In the genomic region with DNA sequence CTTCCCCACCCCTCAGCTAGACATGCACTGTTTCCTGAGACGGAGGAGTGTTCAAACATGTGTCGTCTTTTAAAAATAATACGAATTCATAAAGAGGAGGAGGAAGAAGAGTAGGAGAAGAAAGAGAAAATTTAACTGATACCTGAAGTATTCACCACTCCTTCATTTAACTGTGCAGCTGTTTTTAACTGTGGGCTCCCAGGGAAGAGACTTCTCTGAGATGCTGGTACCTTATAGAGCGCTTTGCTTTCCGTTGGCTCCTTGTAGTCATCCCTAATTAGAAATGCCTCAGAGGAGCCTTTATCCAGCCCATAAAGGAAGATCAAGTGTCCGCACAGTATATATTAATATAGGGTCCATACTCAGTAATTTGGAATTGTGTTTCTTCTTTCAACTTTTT, we compare ENCODE assay signal across 23 mouse cellular contexts. TPM values are rescaled to one million over a fixed set of nuclear protein-coding genes. Genes with fewer than 3 reads are reported as not detected.
DNase-seq lines count a peak whose midpoint lies in the region; ATAC-seq and TF ChIP-seq lines count a peak whose summit lies in the region.
"Had no signal": no experiment of that assay in that cellular context is flagged by ENCODE, and none has a peak within 500 bp of the region (broad histone marks: within the 10 kb centered on the region; RNA-seq: fewer than 3 reads in every experiment).

No protein-coding gene starts in this region.

- no peak overlapping the region for H3K27ac ChIP-seq in hindbrain, embryonic 11.5 days (ENCODE audit: low read depth, low read length)
- H3K27ac ChIP-seq in hindbrain, embryonic 12.5 days = no peak overlapping the region
- H3K27ac ChIP-seq in midbrain, embryonic 11.5 days (ENCODE audit: low read depth, low read length) = no peak overlapping the region
- no peak overlapping the region for H3K27ac ChIP-seq in midbrain, embryonic 16.5 days (ENCODE audit: low read length)
- H3K27ac ChIP-seq in hindbrain, postnatal 0 days = peak overlapping the region; percentile 91
- H3K27ac ChIP-seq: heart, embryonic 13.5 days; intestine, embryonic 15.5 days had no signal

- no peak for ATAC-seq in hindbrain, embryonic 11.5 days (ENCODE audit: low FRiP score)
- ATAC-seq in hindbrain, embryonic 12.5 days (ENCODE audit: low FRiP score) = no peak
- no peak for ATAC-seq in midbrain, embryonic 11.5 days (ENCODE audit: low FRiP score)
- no peak for ATAC-seq in midbrain, embryonic 16.5 days
- ATAC-seq in hindbrain, postnatal 0 days = no peak

- 62% methylated on average over 6 of the region's 6 CpGs for WGBS in hindbrain, embryonic 11.5 days
- 69% methylated on average over 6 of the region's 6 CpGs for WGBS in hindbrain, embryonic 12.5 days
- 63% methylated on average over 6 of the region's 6 CpGs for WGBS in midbrain, embryonic 11.5 days
- 63% methylated on average over 6 of the region's 6 CpGs for WGBS in midbrain, embryonic 16.5 days
- 59% methylated on average over 6 of the region's 6 CpGs for WGBS in hindbrain, postnatal 0 days

- no peak for TF ChIP-seq CTCF in hindbrain, postnatal 0 days (IDR thresholded peaks at IDR 0.05; ENCODE audit: low read depth)

- H3K4me2 ChIP-seq in hindbrain, embryonic 11.5 days (replicated peaks; ENCODE audit: low read depth, low read length) = no peak overlapping the region
- no peak overlapping the region for H3K4me2 ChIP-seq in hindbrain, embryonic 12.5 days (replicated peaks)
- no peak overlapping the region for H3K4me2 ChIP-seq in midbrain, embryonic 11.5 days
- no peak overlapping the region for H3K4me2 ChIP-seq in midbrain, embryonic 16.5 days (ENCODE audit: low read length)
- peak overlapping the region; percentile 61 for H3K4me2 ChIP-seq in hindbrain, postnatal 0 days (ENCODE audit: low read depth, low read length)

- no peaks in the 10 kb centered on the region for H3K4me1 ChIP-seq in hindbrain, embryonic 11.5 days (replicated peaks; ENCODE audit: control insufficient read depth, insufficient read depth, low read length)
- peaks cover 6% of the 10 kb centered on the region; the same call in 1 of the 2 replicates for H3K4me1 ChIP-seq in hindbrain, embryonic 12.5 days
- H3K4me1 ChIP-seq in midbrain, embryonic 11.5 days (ENCODE audit: control insufficient read depth, insufficient read depth, low read length) = peaks cover 5% of the 10 kb centered on the region
- H3K4me1 ChIP-seq in midbrain, embryonic 16.5 days (ENCODE audit: control insufficient read depth, insufficient read depth, low read length) = no peaks in the 10 kb centered on the region
- H3K4me1 ChIP-seq in hindbrain, postnatal 0 days (ENCODE audit: insufficient read depth, low read length) = no peaks in the 10 kb centered on the region

- no peaks in the 10 kb centered on the region for H3K9me3 ChIP-seq in hindbrain, embryonic 11.5 days (ENCODE audit: control insufficient read depth, low read length)
- peaks cover 4% of the 10 kb centered on the region; the same call in 1 of the 2 replicates for H3K9me3 ChIP-seq in hindbrain, embryonic 12.5 days (replicated peaks)
- H3K9me3 ChIP-seq in midbrain, embryonic 11.5 days (ENCODE audit: control insufficient read depth, low read length) = no peaks in the 10 kb centered on the region
- peaks cover 3% of the 10 kb centered on the region; the same call in 1 of the 2 replicates for H3K9me3 ChIP-seq in midbrain, embryonic 16.5 days (replicated peaks; ENCODE audit: control insufficient read depth, low read length, poor library complexity, severe bottlenecking)
- H3K9me3 ChIP-seq in hindbrain, postnatal 0 days (ENCODE audit: low read length) = peaks cover 2% of the 10 kb centered on the region; the same call in 1 of the 2 replicates
- H3K9me3 ChIP-seq: embryonic facial prominence, embryonic 10.5 days; intestine, embryonic 15.5 days had no signal

- H3K36me3 ChIP-seq in hindbrain, embryonic 11.5 days (ENCODE audit: control insufficient read depth, insufficient read depth, low read length) = no peaks in the 10 kb centered on the region
- no peaks in the 10 kb centered on the region for H3K36me3 ChIP-seq in hindbrain, embryonic 12.5 days
- no peaks in the 10 kb centered on the region for H3K36me3 ChIP-seq in midbrain, embryonic 11.5 days (ENCODE audit: control insufficient read depth, insufficient read depth, low read length)
- H3K36me3 ChIP-seq in midbrain, embryonic 16.5 days (ENCODE audit: control insufficient read depth, insufficient read depth, low read length) = no peaks in the 10 kb centered on the region
- no peaks in the 10 kb centered on the region for H3K36me3 ChIP-seq in hindbrain, postnatal 0 days (ENCODE audit: insufficient read depth, low read length)
- H3K36me3 ChIP-seq: embryonic facial prominence, embryonic 10.5 days; G1E; heart, embryonic 13.5 days; intestine, embryonic 15.5 days had no signal

- H3K4me3 ChIP-seq in hindbrain, embryonic 11.5 days (ENCODE audit: low read depth, low read length) = no peak overlapping the region
- no peak overlapping the region for H3K4me3 ChIP-seq in hindbrain, embryonic 12.5 days
- no peak overlapping the region for H3K4me3 ChIP-seq in midbrain, embryonic 11.5 days (ENCODE audit: low read depth, low read length)
- H3K4me3 ChIP-seq in midbrain, embryonic 16.5 days (ENCODE audit: low read depth, low read length) = no peak overlapping the region
- H3K4me3 ChIP-seq in hindbrain, postnatal 0 days (ENCODE audit: low read length) = peak overlapping the region; percentile 37; the same call in 1 of the 2 replicates

- H3K27me3 ChIP-seq in hindbrain, embryonic 11.5 days (ENCODE audit: control insufficient read depth, insufficient read depth, low read length) = peaks cover 23% of the 10 kb centered on the region
- peaks cover 47% of the 10 kb centered on the region for H3K27me3 ChIP-seq in hindbrain, embryonic 12.5 days
- H3K27me3 ChIP-seq in midbrain, embryonic 11.5 days (ENCODE audit: control insufficient read depth, insufficient read depth, low read length) = peaks cover 27% of the 10 kb centered on the region
- peaks cover 24% of the 10 kb centered on the region for H3K27me3 ChIP-seq in midbrain, embryonic 16.5 days (ENCODE audit: control insufficient read depth, insufficient read depth, low read depth, low read length)
- H3K27me3 ChIP-seq in hindbrain, postnatal 0 days (ENCODE audit: insufficient read depth, low read length) = peaks cover 13% of the 10 kb centered on the region; the same call in 1 of the 2 replicates

- H3K9ac ChIP-seq in hindbrain, embryonic 11.5 days (ENCODE audit: low read depth, low read length) = no peak overlapping the region
- H3K9ac ChIP-seq in hindbrain, embryonic 12.5 days = no peak overlapping the region
- no peak overlapping the region for H3K9ac ChIP-seq in midbrain, embryonic 11.5 days (ENCODE audit: low read length)
- no peak overlapping the region for H3K9ac ChIP-seq in midbrain, embryonic 16.5 days (ENCODE audit: low read depth, low read length)
- H3K9ac ChIP-seq in hindbrain, postnatal 0 days (replicated peaks; ENCODE audit: low read length) = peak overlapping the region; percentile 58; the same call in 1 of the 2 replicates
- H3K9ac ChIP-seq: heart, embryonic 13.5 days; intestine, embryonic 15.5 days had no signal

- peak; percentile 13 for DNase-seq in cerebellum, adult 9-11 months
- no peak for DNase-seq in cerebellum, postnatal 36 days
- peak; percentile 13 for DNase-seq in hindbrain, embryonic 11.5 days (ENCODE audit: low spot score)
- peak; percentile 91 for DNase-seq in midbrain, embryonic 11.5 days (ENCODE audit: low spot score, missing footprints)
- no peak for DNase-seq in hindbrain, postnatal 0 days (ENCODE audit: low spot score)
- no peak for DNase-seq in left cerebral cortex, adult 11 months (ENCODE audit: low spot score)
- DNase-seq: adrenal gland, postnatal 14 days; gastrocnemius, postnatal 14 days; kidney, adult 18-20 months had no signal

RNA-seq across cellular contexts. Expression of a gene that starts 1.1 kb away (rescaled TPM):
- polyA plus RNA-seq in hindbrain, embryonic 11.5 days (2014; fragmentation: Nextera tagmentation; extraction: Ambion mirVana) = 0.35 and 0.76 TPM in 2 replicates
- 0.55 and 0.58 TPM in 2 replicates for polyA plus RNA-seq in hindbrain, embryonic 12.5 days (2016; fragmentation: Nextera tagmentation; extraction: Ambion mirVana)
- polyA plus RNA-seq in midbrain, embryonic 11.5 days (2014; fragmentation: Nextera tagmentation; extraction: Ambion mirVana) = 0.41 and 0.45 TPM in 2 replicates
- 0.19 and 0.93 TPM in 2 replicates for polyA plus RNA-seq in midbrain, embryonic 16.5 days (2015; fragmentation: Nextera tagmentation; extraction: Ambion mirVana)
- total RNA-seq in hindbrain, postnatal 0 days (2014; rRNA removed) = 0.93 and 4.7 TPM in 2 replicates
- polyA plus RNA-seq in hindbrain, postnatal 0 days (2015; fragmentation: Nextera tagmentation; extraction: Ambion mirVana) = 1.2 and 1.4 TPM in 2 replicates
- total RNA-seq: adrenal gland, postnatal 14 days; gastrocnemius, adult 18-20 months; gastrocnemius, postnatal 14 days; heart, adult 8-10 months; hematopoietic stem cell, adult 5-6 weeks had no signal
- polyA plus RNA-seq: CD4-positive, CD25-positive, alpha-beta regulatory T cell, adult 4 months; cortical plate, adult 2 months; G1E; gonadal fat pad, adult 2 months; heart, postnatal 0 days; intestine, embryonic 15.5 days had no signal

RNA-seq across cellular contexts. Expression of a gene that starts 16.3 kb away (rescaled TPM):
- 9.5 and 11.2 TPM in 2 replicates for polyA plus RNA-seq in hindbrain, embryonic 11.5 days (2014; fragmentation: Nextera tagmentation; extraction: Ambion mirVana)
- polyA plus RNA-seq in hindbrain, embryonic 12.5 days (2016; fragmentation: Nextera tagmentation; extraction: Ambion mirVana) = 18.3 TPM in 2 replicates
- 5.8 and 6.3 TPM in 2 replicates for polyA plus RNA-seq in midbrain, embryonic 11.5 days (2014; fragmentation: Nextera tagmentation; extraction: Ambion mirVana)
- polyA plus RNA-seq in midbrain, embryonic 16.5 days (2015; fragmentation: Nextera tagmentation; extraction: Ambion mirVana) = 6.3 and 15.2 TPM in 2 replicates
- 234 TPM in 2 replicates for total RNA-seq in hindbrain, postnatal 0 days (2014; rRNA removed)
- 35.9 and 40.2 TPM in 2 replicates for polyA plus RNA-seq in hindbrain, postnatal 0 days (2015; fragmentation: Nextera tagmentation; extraction: Ambion mirVana)
- total RNA-seq: adrenal gland, postnatal 14 days; gastrocnemius, adult 18-20 months; gastrocnemius, postnatal 14 days; hematopoietic stem cell, adult 5-6 weeks had no signal
- polyA plus RNA-seq: CD4-positive, CD25-positive, alpha-beta regulatory T cell, adult 4 months; G1E; heart, embryonic 13.5 days; heart, postnatal 0 days; intestine, embryonic 15.5 days had no signal

RNA-seq across cellular contexts. Expression of a gene that starts 26.0 kb away (rescaled TPM):
- 19.1 and 20.1 TPM in 2 replicates for polyA plus RNA-seq in hindbrain, embryonic 11.5 days (2014; fragmentation: Nextera tagmentation; extraction: Ambion mirVana)
- 18.1 and 25.0 TPM in 2 replicates for polyA plus RNA-seq in hindbrain, embryonic 12.5 days (2016; fragmentation: Nextera tagmentation; extraction: Ambion mirVana)
- polyA plus RNA-seq in midbrain, embryonic 11.5 days (2014; fragmentation: Nextera tagmentation; extraction: Ambion mirVana) = 14.6 and 15.8 TPM in 2 replicates
- 9.5 and 29.0 TPM in 2 replicates for polyA plus RNA-seq in midbrain, embryonic 16.5 days (2015; fragmentation: Nextera tagmentation; extraction: Ambion mirVana)
- total RNA-seq in hindbrain, postnatal 0 days (2014; rRNA removed) = 46.2 and 51.3 TPM in 2 replicates
- polyA plus RNA-seq in hindbrain, postnatal 0 days (2015; fragmentation: Nextera tagmentation; extraction: Ambion mirVana) = 31.0 and 31.1 TPM in 2 replicates
- total RNA-seq: adrenal gland, postnatal 14 days; gastrocnemius, adult 18-20 months; gastrocnemius, postnatal 14 days; heart, adult 8-10 months; hematopoietic stem cell, adult 5-6 weeks had no signal
- polyA plus RNA-seq: CD4-positive, CD25-positive, alpha-beta regulatory T cell, adult 4 months; G1E; gonadal fat pad, adult 2 months; heart, embryonic 13.5 days; heart, postnatal 0 days; intestine, embryonic 15.5 days had no signal

RNA-seq across cellular contexts. Expression of a gene that starts 40.6 kb away (rescaled TPM):
- 0.99 and 1.6 TPM in 2 replicates for polyA plus RNA-seq in hindbrain, embryonic 11.5 days (2014; fragmentation: Nextera tagmentation; extraction: Ambion mirVana)
- polyA plus RNA-seq in hindbrain, embryonic 12.5 days (2016; fragmentation: Nextera tagmentation; extraction: Ambion mirVana) = 2.8 and 4.0 TPM in 2 replicates
- 0.62 and 0.64 TPM in 2 replicates for polyA plus RNA-seq in midbrain, embryonic 11.5 days (2014; fragmentation: Nextera tagmentation; extraction: Ambion mirVana)
- polyA plus RNA-seq in midbrain, embryonic 16.5 days (2015; fragmentation: Nextera tagmentation; extraction: Ambion mirVana) = 0.82 and 1.4 TPM in 2 replicates
- total RNA-seq in hindbrain, postnatal 0 days (2014; rRNA removed) = 1.2 and 3.0 TPM in 2 replicates
- polyA plus RNA-seq in hindbrain, postnatal 0 days (2015; fragmentation: Nextera tagmentation; extraction: Ambion mirVana) = 0.56 and 0.82 TPM in 2 replicates
- total RNA-seq: adrenal gland, postnatal 14 days; gastrocnemius, adult 18-20 months; gastrocnemius, postnatal 14 days; heart, adult 8-10 months; hematopoietic stem cell, adult 5-6 weeks had no signal
- polyA plus RNA-seq: CD4-positive, CD25-positive, alpha-beta regulatory T cell, adult 4 months; embryonic facial prominence, embryonic 14.5 days; G1E; gonadal fat pad, adult 2 months; heart, embryonic 13.5 days; heart, postnatal 0 days; intestine, embryonic 15.5 days had no signal

RNA-seq across cellular contexts. Expression of a gene that starts 42.6 kb away (rescaled TPM):
- 31.6 and 33.1 TPM in 2 replicates for polyA plus RNA-seq in hindbrain, embryonic 11.5 days (2014; fragmentation: Nextera tagmentation; extraction: Ambion mirVana)
- 33.4 and 34.9 TPM in 2 replicates for polyA plus RNA-seq in hindbrain, embryonic 12.5 days (2016; fragmentation: Nextera tagmentation; extraction: Ambion mirVana)
- polyA plus RNA-seq in midbrain, embryonic 11.5 days (2014; fragmentation: Nextera tagmentation; extraction: Ambion mirVana) = 28.1 and 31.2 TPM in 2 replicates
- polyA plus RNA-seq in midbrain, embryonic 16.5 days (2015; fragmentation: Nextera tagmentation; extraction: Ambion mirVana) = 25.9 and 38.5 TPM in 2 replicates
- total RNA-seq in hindbrain, postnatal 0 days (2014; rRNA removed) = 6.7 and 13.4 TPM in 2 replicates
- 39.1 and 42.8 TPM in 2 replicates for polyA plus RNA-seq in hindbrain, postnatal 0 days (2015; fragmentation: Nextera tagmentation; extraction: Ambion mirVana)

Comparison
In these comparisons a context has a peak if more than half of its experiments do, and no peak if none do; other contexts are left out.
1. DNase-seq: peak in cerebellum, adult 9-11 months (single experiment), hindbrain, embryonic 11.5 days (single experiment) and midbrain, embryonic 11.5 days (single experiment); none in cerebellum, postnatal 36 days (0 of 2), hindbrain, postnatal 0 days (single experiment) and left cerebral cortex, adult 11 months (single experiment).